ENCODE assay signal across 23 mouse cellular contexts in the genomic region with DNA sequence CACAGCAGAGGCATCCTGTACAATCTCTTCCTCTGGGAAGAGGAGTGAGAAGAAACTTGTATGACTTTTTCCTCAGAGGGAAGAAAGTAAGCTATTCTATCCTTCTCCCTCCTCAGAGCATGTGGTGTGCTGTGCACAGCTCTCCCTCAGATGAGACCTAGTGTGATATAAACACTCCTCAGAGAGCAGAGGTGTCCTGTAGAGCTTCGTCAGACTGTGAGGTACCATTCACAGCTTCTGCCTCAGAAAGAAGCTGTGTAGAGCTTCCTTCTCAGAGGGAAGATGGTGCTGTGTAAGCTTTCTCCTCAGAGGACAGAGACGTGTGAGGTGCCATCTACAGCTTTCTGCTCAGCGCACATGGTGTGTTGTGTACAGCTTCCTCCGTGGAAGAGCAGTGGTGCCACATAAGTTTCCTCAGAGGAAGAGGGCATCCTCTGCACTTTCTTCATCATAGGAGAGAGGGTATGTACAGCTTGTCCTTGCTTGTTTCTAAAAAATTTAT. TPM values are rescaled to one million over a fixed set of nuclear protein-coding genes. Genes with fewer than 3 reads are reported as not detected.
"Had no signal": no experiment of that assay in that cellular context is flagged by ENCODE, and none has a peak within 500 bp of the region (broad histone marks: within the 10 kb centered on the region; RNA-seq: fewer than 3 reads in every experiment).

No protein-coding gene starts in this region.

- H3K36me3 ChIP-seq: midbrain, embryonic 10.5 days; stomach, embryonic 15.5 days had no signal

- H3K27ac ChIP-seq: midbrain, embryonic 10.5 days; midbrain, embryonic 12.5 days; neural tube, embryonic 13.5 days; neural tube, embryonic 15.5 days; stomach, embryonic 15.5 days; stomach, postnatal 0 days had no signal

- DNase-seq: lung, adult 18-20 months; lung, embryonic 14.5 days; lung, postnatal 10 days; lung, postnatal 4 days; midbrain, embryonic 14.5 days; right cerebral cortex, postnatal 14 days; thymus, adult 2 months; thymus, postnatal 25 days; thymus, postnatal 4 days had no signal

- H3K4me3 ChIP-seq: midbrain, embryonic 10.5 days; midbrain, embryonic 12.5 days; myocyte; neural tube, embryonic 13.5 days; neural tube, embryonic 15.5 days; stomach, embryonic 15.5 days had no signal

- H3K27me3 ChIP-seq: midbrain, embryonic 12.5 days; neural tube, embryonic 13.5 days; neural tube, embryonic 15.5 days; stomach, embryonic 15.5 days had no signal

- H3K9me3 ChIP-seq: midbrain, embryonic 10.5 days; midbrain, embryonic 12.5 days; neural tube, embryonic 13.5 days; neural tube, embryonic 15.5 days; stomach, embryonic 15.5 days had no signal

- H3K4me1 ChIP-seq: midbrain, embryonic 12.5 days; neural tube, embryonic 15.5 days; stomach, embryonic 15.5 days had no signal

- ATAC-seq: midbrain, embryonic 16.5 days had no signal

RNA-seq across cellular contexts. Expression of gene Speer4b, which starts 26.2 kb away (rescaled TPM):
- total RNA-seq: megakaryocyte, adult 5-6 weeks; megakaryocyte-erythroid progenitor cell, adult 5-6 weeks had no signal
- polyA plus RNA-seq: lung, embryonic 14.5 days; lung, embryonic 16.5 days; myocyte; neural tube, embryonic 11.5 days; spleen, adult 2 months; stomach, embryonic 15.5 days; stomach, postnatal 0 days; thymus, adult 2 months; urinary bladder, adult 2 months had no signal
